Mouse (Mus musculus) granulocyte monocyte progenitor cell, adult 5-6 weeks (primary cell): ENCODE measurements around the gene Commd8. TPM values are rescaled to one million over a fixed set of nuclear protein-coding genes. Genes with fewer than 3 reads are reported as not detected.
"Not testable (repeated sequence)": the region's sequence is repeated elsewhere in the genome, so short reads cannot be mapped to it uniquely, and the experiment has no call there.

ENCODE experiments used
- ATAC-seq: replicated peaks from 2 replicates; pipeline ENCODE4 v1.8.0; 2016; ENCODE audit warnings: mild to moderate bottlenecking, moderate TSS enrichment, inconsistent platforms; ENCODE audit not compliant: poor library complexity, severe bottlenecking
- total RNA-seq, 2 experiments: library from RNA; stranded (forward) in 1 of 2; stranded (reverse) in 1 of 2; fragments of 200-712, 200-1000 nt in 1 of 2; fragments of >200 nt in 1 of 2; fragmentation: Nextera tagmentation in 1 of 2; gene quantifications; 2 replicates each; pipeline ENCODE4 v1.2.3; 2014 to 2017

The Commd8 gene
- total RNA-seq, 2 experiments from 2014 or later, result 69.2 to 102 TPM

- ATAC-seq, result peak; percentile 55
Measured at GRCm38 (mm10) chr5:72172675-72173074, 4.7 kb upstream of the Commd8 start.

- peak; percentile 80 for ATAC-seq
Measured at GRCm38 (mm10) chr5:72170067-72170466, 2.1 kb upstream of the Commd8 start.

GRCm38 (mm10) chr5:72168285-72168621, 264 bp upstream of the Commd8 start:
- no peak for ATAC-seq

GRCm38 (mm10) chr5:72164386-72164785, 3.6 kb downstream of the Commd8 start:
- ATAC-seq, result no peak

- ATAC-seq, result peak; percentile 29
Measured at GRCm38 (mm10) chr5:72162855-72163254, 5.1 kb downstream of the Commd8 start.

GRCm38 (mm10) chr5:72160781-72161485, 7.1 kb downstream of the Commd8 start:
- peak; percentile 76 for ATAC-seq

- ATAC-seq, result no peak
Measured at GRCm38 (mm10) chr5:72159537-72159936, 8.5 kb downstream of the Commd8 start.

GRCm38 (mm10) chr5:72158667-72159066, 9.3 kb downstream of the Commd8 start:
- no peak for ATAC-seq

GRCm38 (mm10) chr5:72156598-72156997, 11.4 kb downstream of the Commd8 start:
- ATAC-seq, result no peak

- ATAC-seq, result not testable (repeated sequence)
Measured at GRCm38 (mm10) chr5:72155686-72156085, 12.3 kb downstream of the Commd8 start.

- no peak for ATAC-seq
Measured at GRCm38 (mm10) chr5:72150870-72151269, 17.1 kb downstream of the Commd8 start.

GRCm38 (mm10) chr5:72148679-72149078, 19.3 kb downstream of the Commd8 start:
- ATAC-seq, result no peak

GRCm38 (mm10) chr5:72139619-72140018, 28.4 kb downstream of the Commd8 start:
- no peak for ATAC-seq

GRCm38 (mm10) chr5:72138256-72138655, 29.7 kb downstream of the Commd8 start:
- no peak for ATAC-seq

GRCm38 (mm10) chr5:72133906-72134305, 34.1 kb downstream of the Commd8 start:
- no peak for ATAC-seq

- no peak for ATAC-seq
Measured at GRCm38 (mm10) chr5:72126681-72127080, 41.3 kb downstream of the Commd8 start.

GRCm38 (mm10) chr5:72122414-72123037, 45.5 kb downstream of the Commd8 start:
- no peak; the same call in 1 of the 2 replicates for ATAC-seq
